Mouse (Mus musculus) hindbrain, embryonic 14.5 days (tissue): ENCODE measurements around the gene Gdpd4. TPM values are rescaled to one million over a fixed set of nuclear protein-coding genes. Genes with fewer than 3 reads are reported as not detected.
A peak's percentile ranks its signal among the peaks of the same experiment; 100 is the strongest.

Experiments used
- ATAC-seq: fragments of 200-750 bp; cut with Nextera tagmentation; 2 replicates; pipeline ENCODE4 v1.8.0; 2017; ENCODE audit warnings: moderate number of reproducible peaks, mild to moderate bottlenecking, moderate TSS enrichment, moderate library complexity; ENCODE audit not compliant: low FRiP score
- DNase-seq: peaks from one replicate; pipeline ENCODE4 v3.0.0-alpha.2; 2015; ENCODE audit warnings: low spot score
- H3K27ac ChIP-seq: fragments of 300-500 bp; sonication (generic); 2 replicates; pipeline ENCODE4 v1.5.1; 2014; ENCODE audit warnings: mild to moderate bottlenecking, moderate library complexity
- H3K27me3 ChIP-seq: fragments of 300-500 bp; sonication (generic); 2 replicates; pipeline ENCODE4 v1.6.1; 2014; ENCODE audit warnings: mild to moderate bottlenecking, low read length, mixed read lengths; ENCODE audit not compliant: control insufficient read depth, insufficient read depth
- H3K36me3 ChIP-seq: fragments of 300-500 bp; sonication (generic); replicated peaks from 2 replicates; pipeline ENCODE4 v1.6.1; 2014; ENCODE audit not compliant: control insufficient read depth, insufficient read depth
- H3K4me1 ChIP-seq: fragments of 300-500 bp; sonication (generic); replicated peaks from 2 replicates; pipeline ENCODE4 v1.6.1; 2014; ENCODE audit warnings: antibody characterized with exemption, low read length, mixed read lengths; ENCODE audit not compliant: control insufficient read depth, insufficient read depth
- H3K4me2 ChIP-seq: fragments of 300-500 bp; sonication (generic); replicated peaks from 2 replicates; pipeline ENCODE4 v1.6.1; 2014; ENCODE audit warnings: mild to moderate bottlenecking, moderate library complexity
- H3K4me3 ChIP-seq: fragments of 300-500 bp; sonication (generic); replicated peaks from 2 replicates; pipeline ENCODE4 v1.5.1; 2014; ENCODE audit warnings: mild to moderate bottlenecking, low read length
- H3K9ac ChIP-seq: fragments of 300-500 bp; sonication (generic); 2 replicates; pipeline ENCODE4 v1.6.1; 2014
- H3K9me3 ChIP-seq: fragments of 300-500 bp; sonication (generic); 2 replicates; pipeline ENCODE4 v1.6.1; 2016; ENCODE audit warnings: low read length; ENCODE audit not compliant: control insufficient read depth
- WGBS: fragments of 180-500 bp; shearing (Covaris S2); extraction: QIAGEN DNeasy Blood & Tissue Kit; methylation state at CpG from one replicate; pipeline ENCODE4 v1.1.7; 2014; 5-methylcytosine and 5-hydroxymethylcytosine counted together
- polyA plus RNA-seq: library from polyadenylated mRNA; unstranded; fragments of >200 nt; fragmentation: Nextera tagmentation; extraction: Ambion mirVana; gene quantifications from 2 replicates; pipeline ENCODE4 v1.2.1, GENCODE M21; 2014

The Gdpd4 gene
- polyA plus RNA-seq, 1 experiment from 2014 or later = not detected

DNA sequence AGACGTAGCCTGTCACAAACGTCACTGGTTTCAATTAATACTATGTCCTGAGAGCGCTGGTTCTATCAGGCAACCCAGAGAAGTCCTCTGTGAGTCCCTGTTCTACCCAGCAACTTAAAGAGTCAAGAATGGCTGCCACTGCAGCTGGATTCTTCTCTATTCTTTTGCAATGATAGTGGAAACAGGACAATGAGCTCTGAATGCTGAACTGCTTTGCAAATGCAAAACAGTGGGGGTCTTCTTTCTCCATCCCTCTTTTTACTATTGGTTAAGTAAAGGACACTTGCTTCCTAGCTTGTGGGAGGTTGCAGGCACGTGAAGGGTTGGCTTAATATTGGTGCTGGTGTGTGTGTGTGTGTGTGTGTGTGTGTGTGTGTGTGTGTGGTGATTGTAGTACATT lies 52.7 kb downstream of the Gdpd4 start:
- H3K27ac ChIP-seq = no peak overlapping the region
- H3K4me2 ChIP-seq = no peak overlapping the region
- no peak overlapping the region for H3K9ac ChIP-seq
- WGBS = 16% methylated on average over 4 of the region's 4 CpGs
- no peaks in the 10 kb centered on the region for H3K9me3 ChIP-seq
- ATAC-seq (no peak), DNase-seq (no peak)
- no peaks in the 10 kb centered on the region for H3K36me3 ChIP-seq
- no peaks in the 10 kb centered on the region for H3K4me1 ChIP-seq
- no peak overlapping the region for H3K4me3 ChIP-seq
- no peaks in the 10 kb centered on the region for H3K27me3 ChIP-seq

DNA sequence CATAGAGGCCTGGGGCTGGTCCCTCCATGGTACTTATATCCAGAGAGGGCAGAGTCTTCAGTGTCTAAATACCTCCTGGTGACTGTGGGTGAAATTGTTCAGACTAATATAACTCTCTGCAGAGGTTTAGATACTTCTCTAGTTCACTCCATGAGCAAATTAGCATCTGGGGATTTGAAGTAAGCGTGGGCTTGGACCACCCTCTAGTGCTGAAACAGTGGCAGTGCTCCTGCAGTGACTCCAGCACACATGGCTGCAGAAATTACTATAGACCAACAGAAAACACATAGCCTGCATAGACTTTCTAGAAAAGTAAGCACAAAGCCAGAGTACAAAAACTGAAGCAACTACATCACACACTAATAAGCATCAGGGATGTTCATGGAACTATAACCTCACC lies 57.7 kb downstream of the Gdpd4 start:
- Histone ChIP-seq H3K27me3 (no peaks in the 10 kb centered on the region), H3K4me2 (no peak overlapping the region), H3K27ac (no peak overlapping the region), H3K9me3 (no peaks in the 10 kb centered on the region), H3K9ac (no peak overlapping the region), H3K4me1 (no peaks in the 10 kb centered on the region), H3K4me3 (no peak overlapping the region), H3K36me3 (no peaks in the 10 kb centered on the region)
- 16% methylated on average over 1 of the region's 1 CpGs for WGBS
- DNase-seq (peak; percentile 80), ATAC-seq (peak; percentile 86; the same call in 1 of the 2 replicates)

- no peak overlapping the region for H3K4me3 ChIP-seq
- ATAC-seq (no peak), DNase-seq (peak; percentile 44)
- 56% methylated on average over 13 of the region's 13 CpGs for WGBS
- no peaks in the 10 kb centered on the region for H3K4me1 ChIP-seq
- H3K9me3 ChIP-seq = no peaks in the 10 kb centered on the region
- no peak overlapping the region for H3K9ac ChIP-seq
- H3K27me3 ChIP-seq = no peaks in the 10 kb centered on the region
- no peak overlapping the region for H3K4me2 ChIP-seq
- no peaks in the 10 kb centered on the region for H3K36me3 ChIP-seq
- H3K27ac ChIP-seq = no peak overlapping the region
Measured at GRCm38 (mm10) chr7:97984108-97984834, 64.5 kb downstream of the Gdpd4 start.

- 83% methylated on average over 7 of the region's 7 CpGs for WGBS
- H3K36me3 ChIP-seq = no peaks in the 10 kb centered on the region
- no peak overlapping the region for H3K4me2 ChIP-seq
- no peaks in the 10 kb centered on the region for H3K9me3 ChIP-seq
- H3K4me1 ChIP-seq = no peaks in the 10 kb centered on the region
- no peak overlapping the region for H3K27ac ChIP-seq
- no peak overlapping the region for H3K4me3 ChIP-seq
- no peak for ATAC-seq
- no peak for DNase-seq
- H3K9ac ChIP-seq = no peak overlapping the region
- H3K27me3 ChIP-seq = no peaks in the 10 kb centered on the region
Measured at GRCm38 (mm10) chr7:98002617-98003016, 82.9 kb downstream of the Gdpd4 start.

GRCm38 (mm10) chr7:98048101-98048824 lies 128.5 kb downstream of the Gdpd4 start:
- no peak overlapping the region for H3K4me3 ChIP-seq
- no peak overlapping the region for H3K4me2 ChIP-seq
- H3K36me3 ChIP-seq = 0 out of 2 replicates have a peak, but pooled peaks cover 3% of the 10 kb centered on the region
- no peak overlapping the region for H3K9ac ChIP-seq
- no peaks in the 10 kb centered on the region for H3K9me3 ChIP-seq
- WGBS = 83% methylated on average over 9 of the region's 9 CpGs
- no peaks in the 10 kb centered on the region for H3K27me3 ChIP-seq
- no peaks in the 10 kb centered on the region for H3K4me1 ChIP-seq
- H3K27ac ChIP-seq = no peak overlapping the region
- ATAC-seq (no peak), DNase-seq (no peak)

- Histone ChIP-seq H3K27me3 (no peaks in the 10 kb centered on the region), H3K9me3 (no peaks in the 10 kb centered on the region), H3K27ac (no peak overlapping the region), H3K9ac (no peak overlapping the region), H3K4me1 (no peaks in the 10 kb centered on the region), H3K36me3 (peaks cover 8% of the 10 kb centered on the region; the same call in 1 of the 2 replicates), H3K4me3 (no peak overlapping the region), H3K4me2 (no peak overlapping the region)
- 15% methylated on average over 8 of the region's 8 CpGs for WGBS
- ATAC-seq (no peak), DNase-seq (no peak)
Measured at GRCm38 (mm10) chr7:98051980-98052379, 132.2 kb downstream of the Gdpd4 start.

GRCm38 (mm10) chr7:98054461-98054860 lies 134.7 kb downstream of the Gdpd4 start:
- 93% methylated on average over 9 of the region's 9 CpGs for WGBS
- ATAC-seq = no peak

DNA sequence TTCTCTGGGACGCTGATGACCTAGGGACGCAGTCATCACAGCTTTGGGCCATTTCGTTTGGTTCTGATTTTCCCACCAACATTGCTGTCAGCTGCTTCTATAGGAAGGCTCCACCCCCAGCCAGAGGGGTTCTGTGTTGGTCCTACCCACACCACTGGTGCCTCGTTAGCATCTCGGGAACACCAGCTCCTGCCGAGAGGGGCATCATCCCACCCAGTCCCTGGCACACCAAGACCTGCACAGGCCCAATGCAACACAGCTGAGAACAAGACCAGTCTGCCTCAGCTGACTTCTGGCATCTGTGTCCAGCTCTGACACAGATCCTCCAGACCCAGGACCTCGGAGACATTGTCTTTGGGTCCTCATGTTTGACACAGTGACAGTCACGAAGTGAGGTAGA lies 135.2 kb downstream of the Gdpd4 start:
- Histone ChIP-seq H3K27me3 (no peaks in the 10 kb centered on the region), H3K4me1 (no peaks in the 10 kb centered on the region), H3K4me3 (no peak overlapping the region), H3K36me3 (peaks cover 8% of the 10 kb centered on the region; the same call in 1 of the 2 replicates), H3K9ac (no peak overlapping the region), H3K9me3 (no peaks in the 10 kb centered on the region), H3K4me2 (no peak overlapping the region), H3K27ac (no peak overlapping the region)
- WGBS = 92% methylated on average over 8 of the region's 8 CpGs
- no peak for ATAC-seq
- DNase-seq = no peak

More at GRCm38 (mm10) chr7:98054461-98054860, 134.7 kb downstream of the Gdpd4 start:
- no peak for DNase-seq
- no peaks in the 10 kb centered on the region for H3K4me1 ChIP-seq
- H3K4me2 ChIP-seq = no peak overlapping the region
- H3K27me3 ChIP-seq = no peaks in the 10 kb centered on the region
- no peak overlapping the region for H3K9ac ChIP-seq
- H3K36me3 ChIP-seq = peaks cover 8% of the 10 kb centered on the region; the same call in 1 of the 2 replicates
- no peak overlapping the region for H3K4me3 ChIP-seq
- H3K27ac ChIP-seq = no peak overlapping the region
- H3K9me3 ChIP-seq = no peaks in the 10 kb centered on the region

GRCm38 (mm10) chr7:98066229-98066628 lies 146.5 kb downstream of the Gdpd4 start:
- no peak overlapping the region for H3K27ac ChIP-seq
- DNase-seq (no peak), ATAC-seq (no peak)
- no peaks in the 10 kb centered on the region for H3K27me3 ChIP-seq
- H3K9me3 ChIP-seq = no peaks in the 10 kb centered on the region
- WGBS = 87% methylated on average over 11 of the region's 11 CpGs
- no peaks in the 10 kb centered on the region for H3K4me1 ChIP-seq
- H3K4me2 ChIP-seq = no peak overlapping the region
- peaks cover 7% of the 10 kb centered on the region for H3K36me3 ChIP-seq
- H3K4me3 ChIP-seq = no peak overlapping the region
- H3K9ac ChIP-seq = no peak overlapping the region
